Mouse (Mus musculus) MEL (cell line): Measurements from ENCODE around the gene Hmgcl. TPM values are rescaled to one million over a fixed set of nuclear protein-coding genes. Genes with fewer than 3 reads are reported as not detected.
A peak's percentile ranks its signal among the peaks of the same experiment; 100 is the strongest.

Source experiments
- DNase-seq: peaks from one replicate; pipeline ENCODE4 v3.0.0; 2011; ENCODE audit warnings: low read depth, low spot score
- H3K27ac ChIP-seq: 2 replicates; pipeline ENCODE4 v1.5.1; 2012; ENCODE audit warnings: low read depth, mild to moderate bottlenecking, control low read depth, low read length, moderate library complexity; ENCODE audit not compliant: control insufficient read depth
- H3K27me3 ChIP-seq, 2 experiments: fragments of 150-350 bp in 1 of 2; sonication (generic) in 1 of 2; 2 replicates each; pipeline ENCODE4 v1.6.1; 2012; ENCODE audit warnings: low read length in 2 of 2, mild to moderate bottlenecking in 2 of 2, improper control_type of control experiment in 1 of 2, moderate library complexity in 1 of 2; ENCODE audit not compliant: insufficient read depth in 2 of 2, control insufficient read depth in 1 of 2
- H3K36me3 ChIP-seq, 2 experiments: 2 replicates each; pipeline ENCODE4 v1.6.1; 2012 to 2014; ENCODE audit warnings: low read length in 2 of 2, improper control_type of control experiment in 1 of 2, inconsistent platforms in 1 of 2, mild to moderate bottlenecking in 1 of 2; ENCODE audit not compliant: insufficient read depth in 2 of 2, control insufficient read depth in 1 of 2
- H3K4me1 ChIP-seq, 2 experiments: fragments of 150-350 bp in 1 of 2; sonication (generic) in 1 of 2; 2 replicates each; pipeline ENCODE4 v1.6.1; 2012; ENCODE audit warnings: low read length in 2 of 2, improper control_type of control experiment in 1 of 2, mild to moderate bottlenecking in 1 of 2; ENCODE audit not compliant: insufficient read depth in 2 of 2, control insufficient read depth in 1 of 2
- H3K4me3 ChIP-seq, 2 experiments: fragments of 150-350 bp in 1 of 2; sonication (generic) in 1 of 2; 2 replicates each; pipeline ENCODE4 v1.5.1; 2012; ENCODE audit warnings: low read depth in 2 of 2, low read length in 2 of 2, mild to moderate bottlenecking in 2 of 2, moderate library complexity in 2 of 2, control low read depth in 1 of 2, improper control_type of control experiment in 1 of 2; ENCODE audit not compliant: control insufficient read depth in 1 of 2, insufficient read depth in 1 of 2
- H3K79me2 ChIP-seq: 2 replicates; pipeline ENCODE4 v1.6.1; 2012; ENCODE audit warnings: mild to moderate bottlenecking, low read length, moderate library complexity; ENCODE audit not compliant: control insufficient read depth, poor library complexity, insufficient read depth
- H3K9ac ChIP-seq: 2 replicates; pipeline ENCODE4 v1.6.1; 2012; ENCODE audit warnings: low read depth, mild to moderate bottlenecking, control low read depth, low read length, moderate library complexity; ENCODE audit not compliant: control insufficient read depth, poor library complexity, severe bottlenecking
- H3K9me3 ChIP-seq: fragments of 150-350 bp; sonication (generic); replicated peaks from 2 replicates; pipeline ENCODE4 v1.6.1; 2012; ENCODE audit warnings: mild to moderate bottlenecking, low read length, improper control_type of control experiment, moderate library complexity; ENCODE audit not compliant: insufficient read depth
- CTCF ChIP-seq, 3 experiments: IDR thresholded peaks in 2 of 3; conservative IDR thresholded peaks in 1 of 3; 2 replicates each; pipeline ENCODE4 v1.5.1; 2011 to 2012; ENCODE audit warnings: low read length in 3 of 3, low read depth in 2 of 3, mild to moderate bottlenecking in 2 of 3, improper control_type of control experiment in 1 of 3, inconsistent platforms in 1 of 3, mixed read lengths in 1 of 3, moderate library complexity in 1 of 3; ENCODE audit not compliant: control insufficient read depth in 1 of 3, insufficient read depth in 1 of 3, poor library complexity in 1 of 3, severe bottlenecking in 1 of 3
- HCFC1 ChIP-seq: IDR thresholded peaks from 2 replicates; pipeline ENCODE4 v1.6.1; 2012; ENCODE audit warnings: low read depth, mild to moderate bottlenecking, inconsistent platforms, low read length, improper control_type of control experiment, moderate library complexity
- MAFK ChIP-seq: IDR thresholded peaks from 2 replicates; pipeline ENCODE4 v1.6.1; 2011; ENCODE audit warnings: low read depth, mild to moderate bottlenecking, low read length, improper control_type of control experiment, borderline replicate concordance
- MAX ChIP-seq: IDR thresholded peaks from 2 replicates; pipeline ENCODE4 v1.6.1; 2011; ENCODE audit warnings: low read length, improper control_type of control experiment
- MXI1 ChIP-seq: IDR thresholded peaks from 2 replicates; pipeline ENCODE4 v1.6.1; 2011; ENCODE audit warnings: mild to moderate bottlenecking, low read depth, low read length, improper control_type of control experiment
- MYB ChIP-seq: IDR thresholded peaks from 2 replicates; pipeline ENCODE4 v1.6.1; 2011; ENCODE audit warnings: mild to moderate bottlenecking, low read depth, low read length, improper control_type of control experiment
- MYC ChIP-seq: IDR thresholded peaks from 2 replicates; pipeline ENCODE4 v1.6.1; 2011; ENCODE audit warnings: low read depth, mild to moderate bottlenecking, low read length, improper control_type of control experiment, moderate library complexity
- NELFE ChIP-seq: IDR thresholded peaks from 2 replicates; pipeline ENCODE4 v1.6.1; 2011; ENCODE audit warnings: low read depth, low read length, improper control_type of control experiment
- POLR2A ChIP-seq, 2 experiments: IDR thresholded peaks; 2 replicates each; pipeline ENCODE4 v1.6.1; 2011 to 2012; ENCODE audit warnings: low read length in 2 of 2, mild to moderate bottlenecking in 2 of 2, control low read depth in 1 of 2, improper control_type of control experiment in 1 of 2, low read depth in 1 of 2, moderate library complexity in 1 of 2; ENCODE audit not compliant: control insufficient read depth in 1 of 2, insufficient read depth in 1 of 2, poor library complexity in 1 of 2
- POLR2AphosphoS5 ChIP-seq: IDR thresholded peaks from 2 replicates; pipeline ENCODE4 v1.6.1; 2012; ENCODE audit warnings: low read depth, borderline replicate concordance, mild to moderate bottlenecking, inconsistent platforms, low read length, moderate library complexity, mixed read lengths
- RAD21 ChIP-seq: IDR thresholded peaks from 2 replicates; pipeline ENCODE4 v1.6.1; 2011; ENCODE audit warnings: mild to moderate bottlenecking, low read depth, low read length, improper control_type of control experiment
- SIN3A ChIP-seq: IDR thresholded peaks from 2 replicates; pipeline ENCODE4 v1.6.1; 2012; ENCODE audit warnings: low read length, improper control_type of control experiment, inconsistent platforms
- SMC3 ChIP-seq: IDR thresholded peaks from 2 replicates; pipeline ENCODE4 v1.6.1; 2011; ENCODE audit warnings: low read depth, low read length, improper control_type of control experiment
- TCF12 ChIP-seq: IDR thresholded peaks from 2 replicates; pipeline ENCODE4 v1.6.1; 2014; ENCODE audit warnings: low read depth, mild to moderate bottlenecking, inconsistent platforms, low read length, improper control_type of control experiment, moderate library complexity
- ZC3H11A ChIP-seq: IDR thresholded peaks from 2 replicates; pipeline ENCODE4 v1.6.1; 2012; ENCODE audit warnings: low read depth, mild to moderate bottlenecking, inconsistent platforms, low read length, improper control_type of control experiment
- ZNF384 ChIP-seq: IDR thresholded peaks from 2 replicates; pipeline ENCODE4 v1.6.1; 2012; ENCODE audit warnings: low read depth, mild to moderate bottlenecking, inconsistent platforms, low read length, improper control_type of control experiment
- polyA plus RNA-seq, 2 experiments: library from polyadenylated mRNA; stranded (reverse) in 1 of 2; unstranded in 1 of 2; fragments of >175 nt in 1 of 2; fragments of >200 nt in 1 of 2; gene quantifications; 2 replicates each; pipeline versions ENCODE4 v1.2.1 to v1.2.4; 2012; ENCODE audit warnings: low replicate concordance in 2 of 2, low read depth in 1 of 2; ENCODE audit not compliant: insufficient read length in 2 of 2, insufficient read depth in 1 of 2, missing spikeins in 1 of 2
- total RNA-seq: library from RNA; depleted of rRNA; stranded (reverse); fragments of 300-350 nt; gene quantifications from 2 replicates; pipeline ENCODE4 v1.2.3, GENCODE M21; 2012

The Hmgcl gene
- total and polyA plus RNA-seq, 3 experiments, result 48.7 to 66.5 TPM; not detected in 1

DNA sequence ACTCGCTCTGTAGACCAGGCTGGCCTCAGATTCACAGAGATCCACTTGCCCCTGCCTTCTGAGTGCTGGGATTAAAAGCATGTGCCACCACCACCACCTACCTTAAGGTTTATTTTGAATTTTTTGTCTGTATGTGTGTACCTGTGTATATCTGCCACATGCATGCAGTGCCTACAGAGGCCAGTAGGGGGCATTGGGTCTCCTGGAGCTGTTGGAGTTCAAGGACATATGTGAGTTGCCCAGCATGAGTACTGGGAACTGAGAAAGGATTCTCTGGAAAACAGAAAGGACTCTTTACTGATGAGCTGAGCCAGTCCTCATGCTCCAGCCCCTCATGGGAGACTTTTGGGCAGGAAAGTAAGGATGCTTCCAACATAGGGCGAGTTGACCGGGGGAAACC, 5.3 kb downstream of the Hmgcl start:
- peaks cover 0 to 5% of the 10 kb centered on the region in 2 experiments; a peak in 3 of 4 replicates for H3K4me1 ChIP-seq
- no peak overlapping the region for H3K27ac ChIP-seq
- peak; percentile 35 for DNase-seq
- peaks cover 17% of the 10 kb centered on the region for H3K79me2 ChIP-seq
- H3K27me3 ChIP-seq, result no peaks in the 10 kb centered on the region
- no peaks in the 10 kb centered on the region for H3K9me3 ChIP-seq
- TF ChIP-seq CTCF (IDR thresholded peaks at IDR 0.05 in 2 of 3, conservative IDR thresholded peaks at IDR 0.05 in 1 of 3; ENCODE audit: control insufficient read depth in 1 of 3, insufficient read depth in 1 of 3, low read depth in 2 of 3, low read length in 3 of 3, poor library complexity in 1 of 3, severe bottlenecking in 1 of 3), result peak; percentile 44 to 46 (median 46)
- TF ChIP-seq HCFC1, result no peak
- no peak for TF ChIP-seq MAFK
- TF ChIP-seq TCF12, result no peak
- TF ChIP-seq RAD21, result no peak
- TF ChIP-seq MXI1, result no peak
- H3K36me3 ChIP-seq, result peaks cover 3 to 9% of the 10 kb centered on the region in 2 experiments
- no peak overlapping the region for H3K9ac ChIP-seq
- no peak overlapping the region for H3K4me3 ChIP-seq

DNA sequence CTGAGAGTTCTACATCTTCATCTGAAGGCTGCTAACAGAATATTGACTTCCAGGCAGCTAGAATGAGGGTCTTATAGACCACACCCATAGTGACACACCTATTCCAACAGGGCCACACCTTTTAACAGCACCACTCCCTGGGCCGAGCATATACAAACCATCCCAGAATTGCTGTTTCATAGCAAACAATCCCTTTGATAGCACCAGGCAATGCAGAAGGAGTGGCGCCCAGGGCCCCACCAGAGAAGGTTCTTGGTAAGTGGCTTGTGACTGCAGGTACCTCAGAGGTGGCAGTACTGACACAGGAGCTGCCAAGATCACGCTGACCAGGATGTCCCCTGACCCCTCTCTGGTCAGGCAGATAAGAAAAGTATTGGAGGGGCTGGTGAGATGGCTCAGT, 6.9 kb downstream of the Hmgcl start:
- Histone ChIP-seq H3K9ac (no peak overlapping the region), H3K27me3 (no peaks in the 10 kb centered on the region), H3K79me2 (peaks cover 8% of the 10 kb centered on the region; the same call in 1 of the 2 replicates), H3K36me3 (peaks cover 2 to 3% of the 10 kb centered on the region in 2 experiments; a peak in 3 of 4 replicates), H3K4me1 (peaks cover 0 to 1% of the 10 kb centered on the region in 2 experiments; a peak in 1 of 4 replicates), H3K4me3 (no peak overlapping the region), H3K27ac (no peak overlapping the region), H3K9me3 (no peaks in the 10 kb centered on the region)
- no peak for DNase-seq
- TF ChIP-seq POLR2AphosphoS5, result no peak
- TF ChIP-seq MAX, result no peak
- TF ChIP-seq NELFE, result no peak

DNA sequence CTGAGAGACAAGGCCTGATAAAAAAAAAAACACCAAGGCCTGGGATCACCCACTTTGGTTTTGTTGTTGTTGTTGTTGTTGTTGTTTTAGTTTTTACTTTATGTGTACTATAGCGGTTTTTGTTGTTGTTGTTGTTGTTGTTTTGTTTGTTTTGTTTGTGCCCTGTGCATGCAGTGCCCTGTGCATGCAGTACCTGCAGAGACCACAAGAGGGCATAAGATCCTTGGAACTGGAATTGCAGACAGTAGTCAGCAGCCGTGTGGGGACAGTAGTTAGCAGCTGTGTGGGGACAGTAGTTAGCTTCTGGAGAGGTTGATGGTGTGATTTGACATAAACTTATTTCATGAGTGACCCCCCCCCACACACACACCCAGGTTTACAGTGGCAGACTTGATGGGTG, 8.0 kb downstream of the Hmgcl start:
- peak; percentile 78 for DNase-seq
- Histone ChIP-seq H3K36me3 (peaks cover 0 to 3% of the 10 kb centered on the region in 2 experiments; a peak in 2 of 4 replicates), H3K4me3 (no peak overlapping the region), H3K79me2 (peaks cover 2% of the 10 kb centered on the region; the same call in 1 of the 2 replicates), H3K9ac (no peak overlapping the region), H3K27me3 (no peaks in the 10 kb centered on the region), H3K9me3 (no peaks in the 10 kb centered on the region), H3K27ac (no peak overlapping the region), H3K4me1 (no peaks in the 10 kb centered on the region)
- TF ChIP-seq SIN3A (peak; percentile 41), TCF12 (no peak), MYB (no peak), SMC3 (peak; percentile 86), MYC (peak; percentile 42; the same call in 1 of the 2 replicates), POLR2A (IDR thresholded peaks at IDR 0.05; ENCODE audit: control insufficient read depth in 1 of 2, insufficient read depth in 1 of 2, low read depth in 1 of 2, low read length in 2 of 2, poor library complexity in 1 of 2) (no peak), ZC3H11A (peak; percentile 66), ZNF384 (peak; percentile 43; the same call in 1 of the 2 replicates), CTCF (IDR thresholded peaks at IDR 0.05 in 2 of 3, conservative IDR thresholded peaks at IDR 0.05 in 1 of 3; ENCODE audit: control insufficient read depth in 1 of 3, insufficient read depth in 1 of 3, low read depth in 2 of 3, low read length in 3 of 3, poor library complexity in 1 of 3, severe bottlenecking in 1 of 3) (peak; percentile 80 to 95 (median 93)), RAD21 (peak; percentile 78)
